Mouse (Mus musculus) embryonic facial prominence, embryonic 12.5 days (tissue): ENCODE results near the gene Sacs. TPM values are rescaled to one million over a fixed set of nuclear protein-coding genes. Genes with fewer than 3 reads are reported as not detected.
"Not testable (repeated sequence)": the region's sequence is repeated elsewhere in the genome, so short reads cannot be mapped to it uniquely, and the experiment has no call there.

Source experiments
- ATAC-seq: fragments of 200-750 bp; cut with Nextera tagmentation; 2 replicates; pipeline ENCODE4 v1.8.0; 2017; ENCODE audit not compliant: insufficient number of reproducible peaks, insufficient read depth, low FRiP score, low TSS enrichment
- H3K27ac ChIP-seq: fragments of 300-500 bp; sonication (generic); 2 replicates; pipeline ENCODE4 v1.5.1; 2016; ENCODE audit warnings: mild to moderate bottlenecking
- H3K27me3 ChIP-seq: fragments of 300-500 bp; sonication (generic); 2 replicates; pipeline ENCODE4 v1.6.1; 2016; ENCODE audit warnings: mild to moderate bottlenecking, moderate library complexity
- H3K36me3 ChIP-seq: fragments of 300-500 bp; sonication (generic); 2 replicates; pipeline ENCODE4 v1.6.1; 2016; ENCODE audit warnings: mild to moderate bottlenecking
- H3K4me1 ChIP-seq: fragments of 300-500 bp; sonication (generic); 2 replicates; pipeline ENCODE4 v1.6.1; 2016
- H3K4me2 ChIP-seq: fragments of 300-500 bp; sonication (generic); replicated peaks from 2 replicates; pipeline ENCODE4 v1.6.1; 2016; ENCODE audit warnings: mild to moderate bottlenecking, moderate library complexity
- H3K4me3 ChIP-seq: fragments of 300-500 bp; sonication (generic); 2 replicates; pipeline ENCODE4 v1.5.1; 2016; ENCODE audit warnings: mild to moderate bottlenecking
- H3K9ac ChIP-seq: fragments of 300-500 bp; sonication (generic); 2 replicates; pipeline ENCODE4 v1.6.1; 2016; ENCODE audit warnings: mild to moderate bottlenecking, moderate library complexity
- H3K9me3 ChIP-seq: fragments of 300-500 bp; sonication (generic); 2 replicates; pipeline ENCODE4 v1.6.1; 2016; ENCODE audit warnings: mild to moderate bottlenecking, moderate library complexity
- WGBS: fragments of 180-500 bp; shearing (Covaris S2); methylation state at CpG from one replicate; pipeline ENCODE4 v1.1.7; 2016; 5-methylcytosine and 5-hydroxymethylcytosine counted together
- polyA plus RNA-seq: library from polyadenylated mRNA; unstranded; fragments of >200 nt; fragmentation: Nextera tagmentation; extraction: Ambion mirVana; gene quantifications from 2 replicates; pipeline ENCODE4 v1.2.1, GENCODE M21; 2016

The Sacs gene
- polyA plus RNA-seq, 1 experiment from 2014 or later, result 4.5 TPM

DNA sequence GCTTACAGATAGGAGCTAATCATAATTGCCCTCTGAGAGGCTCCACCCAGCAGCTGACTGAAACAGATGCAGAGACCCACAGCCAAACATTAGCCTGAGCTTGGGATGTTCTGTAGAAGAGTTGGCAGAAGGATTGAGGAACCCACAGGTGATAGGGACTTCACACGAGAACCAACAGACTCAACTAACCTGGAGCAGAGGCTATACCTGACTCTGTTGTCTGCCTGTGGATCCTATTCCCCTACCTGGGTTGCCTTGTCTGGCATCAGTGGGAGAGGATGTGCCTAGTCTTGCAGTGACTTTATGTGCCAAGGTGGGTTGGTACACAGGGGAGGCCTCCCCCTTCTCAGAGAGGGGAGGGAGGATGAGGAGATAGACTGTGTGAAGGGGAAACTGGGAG lies 5.7 kb upstream of the Sacs start:
- Histone ChIP-seq H3K27me3 (no peaks in the 10 kb centered on the region), H3K4me1 (no peaks in the 10 kb centered on the region)
- WGBS, result 77% methylated on average over 1 of the region's 1 CpGs

DNA sequence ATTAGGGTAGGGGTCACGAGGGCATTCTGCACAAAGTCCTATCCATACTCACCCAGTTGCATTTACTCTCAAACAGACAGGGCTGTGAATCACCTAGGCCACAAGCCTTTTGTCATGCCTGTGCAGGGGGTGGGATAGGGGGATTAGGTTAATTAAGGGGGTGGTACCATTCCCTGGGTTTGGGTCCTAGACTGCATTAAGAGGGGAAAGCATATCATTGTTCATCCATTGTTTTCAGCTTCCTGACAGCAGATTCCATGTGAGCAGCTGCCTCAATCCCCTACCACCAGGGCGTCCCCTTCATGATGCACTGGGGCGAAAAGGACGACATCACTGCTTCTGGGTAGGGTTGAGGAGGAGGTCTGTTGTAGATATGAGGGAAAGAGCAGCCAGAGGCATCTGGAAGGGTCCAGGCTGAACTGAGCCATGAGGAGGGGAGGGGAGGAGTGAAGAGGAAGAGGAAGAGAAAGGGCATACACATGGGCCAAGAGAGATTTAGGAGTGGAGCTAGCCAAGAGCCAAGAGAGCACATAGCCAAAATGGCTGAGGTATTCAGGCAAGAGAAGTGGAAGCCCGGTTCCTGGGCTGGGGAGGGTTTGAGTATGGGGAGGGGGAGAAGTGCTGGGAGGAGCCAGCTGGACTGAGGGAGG lies 3.8 kb upstream of the Sacs start:
- WGBS, result 45% methylated on average over 5 of the region's 5 CpGs
- Histone ChIP-seq H3K27me3 (peaks cover 3% of the 10 kb centered on the region), H3K4me3 (no peak overlapping the region), H3K9ac (no peak overlapping the region), H3K4me2 (no peak overlapping the region), H3K27ac (no peak overlapping the region), H3K9me3 (no peaks in the 10 kb centered on the region), H3K4me1 (no peaks in the 10 kb centered on the region), H3K36me3 (no peaks in the 10 kb centered on the region)
- ATAC-seq, result no peak

More for the DNA sequence above, 5.7 kb upstream of the Sacs start:
- no peak overlapping the region for H3K9ac ChIP-seq
- ATAC-seq, result no peak
- H3K27ac ChIP-seq, result no peak overlapping the region
- H3K4me2 ChIP-seq, result no peak overlapping the region
- no peaks in the 10 kb centered on the region for H3K36me3 ChIP-seq
- H3K9me3 ChIP-seq, result no peaks in the 10 kb centered on the region
- no peak overlapping the region for H3K4me3 ChIP-seq

DNA sequence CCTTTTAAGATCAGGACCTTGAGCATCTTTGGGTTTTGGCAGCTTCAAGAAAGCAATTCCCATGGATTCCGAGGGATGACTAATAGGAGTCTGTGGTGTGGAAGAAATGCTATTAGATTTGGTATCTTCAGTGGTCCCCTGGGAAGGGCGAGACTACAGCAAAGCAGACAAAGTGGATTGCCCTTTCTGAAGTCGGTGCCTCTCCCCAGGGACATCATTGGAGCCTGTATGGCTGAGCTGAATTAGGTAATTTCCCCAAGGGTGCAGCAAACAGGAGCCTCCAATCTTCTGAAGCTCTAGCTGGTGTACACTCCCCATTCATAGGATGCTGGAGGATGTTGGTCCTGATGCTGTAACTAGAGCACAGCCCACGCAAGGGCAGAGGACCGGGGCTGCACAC lies 847 bp upstream of the Sacs start:
- Histone ChIP-seq H3K9ac (no peak overlapping the region), H3K27ac (no peak overlapping the region), H3K4me2 (no peak overlapping the region), H3K4me3 (no peak overlapping the region), H3K27me3 (peaks cover 6% of the 10 kb centered on the region), H3K9me3 (no peaks in the 10 kb centered on the region), H3K36me3 (no peaks in the 10 kb centered on the region), H3K4me1 (no peaks in the 10 kb centered on the region)
- WGBS, result 64% methylated on average over 5 of the region's 5 CpGs
- no peak for ATAC-seq

DNA sequence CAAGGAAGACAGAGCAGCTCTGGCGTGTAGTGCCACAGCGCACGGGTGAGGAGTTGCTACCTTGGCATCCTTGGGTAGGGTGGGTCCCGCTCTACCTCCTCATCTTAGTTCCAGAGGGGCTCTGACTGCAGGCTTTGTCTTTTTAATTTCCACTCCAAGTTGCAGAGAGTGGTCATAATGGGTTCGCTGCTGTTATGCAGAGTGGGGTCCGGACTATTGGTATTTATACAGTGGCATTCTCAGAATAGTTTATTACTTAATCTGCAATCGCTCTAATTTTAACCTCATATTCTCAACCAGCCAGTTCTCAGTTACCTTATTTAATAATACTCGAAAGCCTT lies 440 bp downstream of the Sacs start:
- Histone ChIP-seq H3K4me2 (peak overlapping the region; percentile 54), H3K27me3 (peaks cover 6% of the 10 kb centered on the region), H3K9me3 (no peaks in the 10 kb centered on the region), H3K27ac (no peak overlapping the region), H3K36me3 (no peaks in the 10 kb centered on the region), H3K9ac (peak overlapping the region; percentile 39; the same call in 1 of the 2 replicates), H3K4me1 (no peaks in the 10 kb centered on the region), H3K4me3 (peak overlapping the region; percentile 39)
- WGBS, result 19% methylated on average over 8 of the region's 8 CpGs
- ATAC-seq, result no peak

DNA sequence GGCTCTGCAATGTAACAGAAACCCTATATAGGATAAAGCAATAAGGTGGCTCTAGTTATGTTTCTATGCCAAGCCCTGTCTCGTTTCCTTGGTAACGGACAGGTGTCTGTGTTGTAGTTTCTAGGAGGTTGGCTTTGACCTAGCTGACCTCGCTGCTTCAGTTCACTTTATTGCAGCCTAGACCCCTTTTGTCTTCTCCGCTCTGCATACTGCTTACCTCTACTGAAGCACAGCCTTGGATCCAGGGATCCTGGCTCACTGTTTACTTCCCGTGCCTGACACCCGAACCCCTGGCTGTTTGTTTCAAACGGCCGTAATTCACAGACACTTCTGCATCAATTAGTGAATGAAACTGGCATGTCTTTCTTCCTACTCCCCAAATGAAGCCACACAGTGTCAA lies 5.1 kb downstream of the Sacs start:
- peaks cover 3% of the 10 kb centered on the region; the same call in 1 of the 2 replicates for H3K4me1 ChIP-seq
- ATAC-seq, result no peak
- 70% methylated on average over 8 of the region's 8 CpGs for WGBS
- H3K27ac ChIP-seq, result no peak overlapping the region
- H3K4me2 ChIP-seq, result no peak overlapping the region
- H3K36me3 ChIP-seq, result no peaks in the 10 kb centered on the region
- H3K27me3 ChIP-seq, result peaks cover 6% of the 10 kb centered on the region
- no peak overlapping the region for H3K9ac ChIP-seq
- no peaks in the 10 kb centered on the region for H3K9me3 ChIP-seq
- no peak overlapping the region for H3K4me3 ChIP-seq

DNA sequence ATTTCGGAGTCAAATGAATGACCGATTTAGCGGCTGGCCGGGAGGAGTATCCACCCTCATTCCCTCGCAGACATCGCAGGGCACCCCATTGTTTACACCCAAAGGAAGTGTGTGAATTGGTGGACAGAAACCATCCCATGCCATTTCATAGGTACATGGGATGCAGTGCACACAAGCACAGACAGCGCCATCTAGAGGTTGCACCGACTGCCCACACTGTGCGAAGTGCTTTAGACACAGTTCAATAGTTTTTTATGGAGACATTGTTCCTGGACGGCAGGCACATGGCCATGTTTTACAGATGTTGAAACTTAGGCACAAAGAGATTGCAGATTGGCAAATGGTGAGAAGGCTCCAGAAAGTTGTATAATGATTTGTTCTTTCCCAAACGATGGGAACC lies 5.6 kb downstream of the Sacs start:
- Histone ChIP-seq H3K27ac (no peak overlapping the region), H3K36me3 (no peaks in the 10 kb centered on the region), H3K4me2 (no peak overlapping the region), H3K4me1 (peaks cover 3% of the 10 kb centered on the region; the same call in 1 of the 2 replicates), H3K9me3 (no peaks in the 10 kb centered on the region), H3K4me3 (no peak overlapping the region), H3K9ac (no peak overlapping the region), H3K27me3 (peaks cover 6% of the 10 kb centered on the region)
- WGBS, result 45% methylated on average over 11 of the region's 11 CpGs
- no peak for ATAC-seq

DNA sequence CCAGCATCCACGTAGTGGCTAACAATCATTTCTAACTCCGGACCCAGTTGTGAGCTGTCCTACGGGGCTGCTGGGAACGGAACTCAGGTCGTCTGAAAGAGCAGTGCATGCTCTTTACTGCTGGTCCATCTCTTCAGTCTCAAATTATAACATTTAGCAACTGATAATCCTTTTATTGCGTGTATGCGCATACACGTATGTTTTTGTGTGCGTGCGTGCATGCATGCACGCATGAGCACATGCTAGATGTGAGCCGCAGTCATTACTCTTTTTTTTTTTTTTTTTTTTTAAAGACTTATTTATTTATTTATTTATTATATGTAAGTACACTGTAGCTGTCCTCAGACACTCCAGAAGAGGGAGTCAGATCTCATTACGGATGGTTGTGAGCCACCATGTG lies 12.2 kb downstream of the Sacs start:
- WGBS, result 89% methylated on average over 12 of the region's 13 CpGs
- H3K27ac ChIP-seq, H3K4me1 ChIP-seq: not testable (repeated sequence)

DNA sequence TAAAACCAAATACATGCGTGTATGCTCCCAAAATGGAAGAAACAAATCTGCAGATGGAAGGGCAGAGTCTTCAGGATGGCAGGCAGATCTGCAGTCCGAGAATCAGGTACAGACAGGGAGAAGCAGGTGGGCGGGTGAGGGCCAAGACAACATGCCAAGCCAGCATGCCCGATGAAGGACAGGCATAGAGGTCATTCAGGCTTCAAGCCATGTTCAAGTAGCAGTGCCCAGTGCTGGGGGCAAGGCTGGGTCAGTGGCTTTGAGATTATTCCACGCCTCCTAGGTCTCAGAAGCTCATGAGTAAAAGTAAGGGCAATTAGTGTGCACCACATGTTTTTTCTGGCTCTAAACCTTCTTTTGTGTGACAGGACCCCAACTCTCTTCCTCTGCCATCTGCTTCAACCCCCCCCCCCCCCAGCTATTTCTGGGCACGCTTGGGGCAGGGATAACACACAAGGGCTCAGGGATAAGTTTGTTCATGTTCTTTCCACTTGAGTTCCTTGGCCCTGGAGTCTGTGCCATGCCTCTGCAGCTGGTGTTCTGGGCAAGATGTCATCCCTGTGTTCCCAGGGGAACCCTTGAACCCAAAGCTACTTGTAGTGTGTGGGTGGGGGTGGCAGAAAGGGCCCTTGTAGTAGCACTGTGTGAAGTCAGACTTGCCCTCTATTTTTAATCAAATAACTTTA lies 16.8 kb downstream of the Sacs start:
- Histone ChIP-seq H3K27ac (no peak overlapping the region), H3K4me2 (no peak overlapping the region), H3K27me3 (no peaks in the 10 kb centered on the region), H3K4me1 (no peaks in the 10 kb centered on the region), H3K9me3 (no peaks in the 10 kb centered on the region), H3K4me3 (no peak overlapping the region), H3K36me3 (no peaks in the 10 kb centered on the region), H3K9ac (no peak overlapping the region)
- ATAC-seq, result no peak
- WGBS, result 77% methylated on average over 6 of the region's 6 CpGs

More for the DNA sequence above, 12.2 kb downstream of the Sacs start:
- not testable (repeated sequence) for H3K9ac ChIP-seq, H3K36me3 ChIP-seq, H3K9me3 ChIP-seq, H3K4me2 ChIP-seq, ATAC-seq, H3K27me3 ChIP-seq, H3K4me3 ChIP-seq

DNA sequence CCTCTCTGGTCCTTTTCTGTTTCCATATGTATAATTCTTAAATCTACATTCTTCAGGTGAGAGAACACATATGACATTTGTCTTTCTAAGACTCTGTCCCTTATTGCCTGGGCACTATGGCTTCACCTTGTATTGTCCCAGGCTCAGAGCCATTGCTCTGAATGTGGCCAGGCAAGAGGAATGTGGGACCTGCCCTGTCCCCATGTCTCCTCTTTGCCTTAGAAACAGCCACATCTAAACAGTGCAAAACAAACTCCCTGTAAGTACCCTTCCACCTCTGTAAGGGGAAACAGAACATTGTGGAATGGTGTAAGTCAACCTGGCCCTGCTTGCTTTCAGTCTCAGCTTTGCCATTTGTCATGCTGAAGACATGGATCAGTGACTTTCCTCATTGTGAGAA lies 17.4 kb downstream of the Sacs start:
- Histone ChIP-seq H3K4me1 (peaks cover 1% of the 10 kb centered on the region; the same call in 1 of the 2 replicates), H3K4me2 (no peak overlapping the region), H3K36me3 (no peaks in the 10 kb centered on the region), H3K27ac (no peak overlapping the region), H3K9ac (no peak overlapping the region), H3K27me3 (no peaks in the 10 kb centered on the region), H3K9me3 (no peaks in the 10 kb centered on the region), H3K4me3 (no peak overlapping the region)
- ATAC-seq, result no peak

DNA sequence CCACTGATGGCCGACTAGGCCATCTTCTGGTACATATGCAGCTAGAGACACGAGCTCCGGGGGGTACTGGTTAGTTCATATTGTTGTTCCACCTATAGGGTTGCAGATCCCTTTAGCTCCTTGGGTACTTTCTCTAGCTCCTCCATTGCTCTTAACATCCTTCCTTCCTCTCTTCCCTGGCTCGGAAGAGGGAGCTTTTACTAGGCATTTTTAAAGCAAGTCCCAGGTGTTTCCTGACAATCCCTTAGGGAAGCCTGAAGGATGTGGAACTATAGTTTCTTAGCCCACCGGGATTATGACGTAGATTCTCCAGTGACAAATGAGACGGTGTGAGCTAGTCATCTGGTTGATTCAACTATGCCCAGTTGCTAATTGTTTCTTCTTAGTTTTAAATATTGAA lies 19.2 kb downstream of the Sacs start:
- not testable (repeated sequence) for H3K36me3 ChIP-seq, H3K27me3 ChIP-seq, H3K9me3 ChIP-seq, H3K9ac ChIP-seq, H3K4me2 ChIP-seq, ATAC-seq, H3K27ac ChIP-seq, H3K4me3 ChIP-seq
- peaks cover 15% of the 10 kb centered on the region for H3K4me1 ChIP-seq
- 78% methylated on average over 6 of the region's 7 CpGs for WGBS

DNA sequence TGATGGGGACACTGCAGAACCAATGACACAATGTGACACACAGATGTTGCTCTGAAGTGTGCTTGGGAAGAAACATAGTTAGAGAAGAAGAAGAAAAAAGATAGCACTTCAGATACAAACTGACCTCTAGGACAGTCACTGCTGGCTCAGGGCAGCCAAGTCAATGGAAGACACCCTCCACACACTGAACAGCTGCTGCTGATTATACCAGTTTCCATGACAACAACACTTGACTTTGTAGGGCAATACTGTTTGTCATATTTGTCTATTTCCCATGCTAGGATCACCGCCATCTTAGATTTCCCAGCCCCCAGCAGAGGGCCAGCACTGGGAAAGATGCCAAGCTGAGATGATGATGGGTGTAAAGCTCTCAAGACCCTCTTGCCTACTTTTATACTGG lies 22.7 kb downstream of the Sacs start:
- H3K9me3 ChIP-seq, result no peaks in the 10 kb centered on the region
- no peak overlapping the region for H3K4me2 ChIP-seq
- H3K27ac ChIP-seq, result no peak overlapping the region
- H3K4me1 ChIP-seq, result peaks cover 15% of the 10 kb centered on the region
- no peak overlapping the region for H3K9ac ChIP-seq
- H3K4me3 ChIP-seq, result no peak overlapping the region
- no peaks in the 10 kb centered on the region for H3K27me3 ChIP-seq
- WGBS, result 48% methylated on average over 1 of the region's 1 CpGs
- no peak for ATAC-seq
- H3K36me3 ChIP-seq, result no peaks in the 10 kb centered on the region
